Mouse (Mus musculus): ENCODE data around the gene Tceal3. TPM values are rescaled to one million over a fixed set of nuclear protein-coding genes. Genes with fewer than 3 reads are reported as not detected.
"Not testable (repeated sequence)": the region's sequence is repeated elsewhere in the genome, so short reads cannot be mapped to it uniquely, and the experiment has no call there.

Gene Tceal3
- 4.2 TPM for polyA plus RNA-seq (2012; fragmentation: generic; extraction: Trizol)

GRCm38 (mm10) chrX:136590199-136590896 is at the start of gene Tceal3:
Tceal3 (plus strand) TSS chrX:136590842.
- H3K36me3 ChIP-seq (ENCODE audit: control insufficient read depth, insufficient read depth) = no peaks in the 10 kb centered on the region
- no peak for TF ChIP-seq MYOG (IDR thresholded peaks at IDR 0.05; ENCODE audit: control insufficient read depth in 1 of 3, insufficient read depth in 1 of 3, insufficient read length in 2 of 3, low read depth in 2 of 3)
- no peak for TF ChIP-seq REST (IDR thresholded peaks at IDR 0.05; ENCODE audit: insufficient read depth, insufficient read length)
- no peak for TF ChIP-seq MYOD1 (IDR thresholded peaks at IDR 0.05; ENCODE audit: control insufficient read depth in 1 of 3, insufficient read length in 2 of 3, low read depth in 2 of 3)
- TF ChIP-seq USF1 (IDR thresholded peaks at IDR 0.05; ENCODE audit: low read depth) = no peak
- TF ChIP-seq POLR2A (IDR thresholded peaks at IDR 0.05; ENCODE audit: insufficient read length, low read depth) = no peak
- TF ChIP-seq E2F4 (IDR thresholded peaks at IDR 0.05; ENCODE audit: insufficient read depth) = no peak
- TF ChIP-seq CEBPB (IDR thresholded peaks at IDR 0.05; ENCODE audit: insufficient read depth, poor library complexity, severe bottlenecking) = no peak
- no peak for TF ChIP-seq TCF12 (IDR thresholded peaks at IDR 0.05; ENCODE audit: insufficient read depth, poor library complexity, severe bottlenecking)
- TF ChIP-seq SRF (IDR thresholded peaks at IDR 0.05; ENCODE audit: control insufficient read depth, insufficient read length, low read depth) = no peak
- TF ChIP-seq POLR2AphosphoS2 (IDR thresholded peaks at IDR 0.05; ENCODE audit: insufficient read length, low read depth) = no peak
- no peak for TF ChIP-seq MAX (IDR thresholded peaks at IDR 0.05; ENCODE audit: low read depth)
- TF ChIP-seq TCF3 (IDR thresholded peaks at IDR 0.05; ENCODE audit: insufficient read length, low read depth) = no peak
- no peak within 1 kb of the TSS for H3K4me2 ChIP-seq (ENCODE audit: low read depth)
- H3K79me2 ChIP-seq (ENCODE audit: control insufficient read depth, insufficient read depth) = no peaks in the 10 kb centered on the region
- H3ac ChIP-seq (ENCODE audit: control insufficient read depth, insufficient read length) = no peak within 1 kb of the TSS
- H3K4me3 ChIP-seq = no peak within 1 kb of the TSS
- H3K27me3 ChIP-seq (ENCODE audit: control insufficient read depth, insufficient read depth, insufficient read length) = no peaks in the 10 kb centered on the region

GRCm38 (mm10) chrX:136543956-136544355 is 46.7 kb upstream of the Tceal3 start, which contains the start of gene Kir3dl2:
Kir3dl2 (minus strand) TSS chrX:136544056.
- H3K27me3 ChIP-seq (ENCODE audit: control insufficient read depth, insufficient read depth, insufficient read length) = not testable (repeated sequence)

GRCm38 (mm10) chrX:136569094-136569493 is 21.5 kb upstream of the Tceal3 start:
- not testable (repeated sequence) for H3K36me3 ChIP-seq (ENCODE audit: control insufficient read depth, insufficient read depth); H3ac ChIP-seq (ENCODE audit: control insufficient read depth, insufficient read length); H3K27me3 ChIP-seq (ENCODE audit: control insufficient read depth, insufficient read depth, insufficient read length); H3K4me2 ChIP-seq (ENCODE audit: low read depth); H3K79me2 ChIP-seq (ENCODE audit: control insufficient read depth, insufficient read depth); H3K4me3 ChIP-seq

More at GRCm38 (mm10) chrX:136543956-136544355, 46.7 kb upstream of the Tceal3 start, which contains the start of gene Kir3dl2:
- not testable (repeated sequence) for H3K4me2 ChIP-seq (ENCODE audit: low read depth); H3ac ChIP-seq (ENCODE audit: control insufficient read depth, insufficient read length); H3K4me3 ChIP-seq; H3K36me3 ChIP-seq (ENCODE audit: control insufficient read depth, insufficient read depth); H3K79me2 ChIP-seq (ENCODE audit: control insufficient read depth, insufficient read depth)

DNA sequence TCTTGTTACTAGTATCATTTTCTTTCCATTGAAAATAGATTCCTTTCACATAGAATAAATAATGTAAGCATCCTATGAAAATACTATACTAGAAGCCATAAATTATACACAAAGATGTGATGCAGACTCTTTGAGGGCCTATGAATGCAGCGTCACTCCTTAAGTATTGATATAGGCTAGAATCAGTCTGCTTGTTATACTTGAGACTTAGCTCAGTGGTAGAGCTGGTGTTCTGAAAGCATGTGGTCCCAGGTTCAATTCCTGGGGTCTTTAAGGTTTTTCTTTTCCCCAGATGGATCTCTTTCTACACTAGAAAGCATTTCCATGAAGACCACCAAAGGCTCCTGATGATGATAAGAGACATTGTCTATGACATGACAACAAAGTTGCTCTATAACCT is 6.0 kb upstream of the Tceal3 start:
- H3ac ChIP-seq (ENCODE audit: control insufficient read depth, insufficient read length) = no peak overlapping the region
- no peaks in the 10 kb centered on the region for H3K27me3 ChIP-seq (ENCODE audit: control insufficient read depth, insufficient read depth, insufficient read length)
- TF ChIP-seq MYOG (IDR thresholded peaks at IDR 0.05; ENCODE audit: control insufficient read depth in 1 of 3, insufficient read depth in 1 of 3, insufficient read length in 2 of 3, low read depth in 2 of 3) (no peak), TCF3 (IDR thresholded peaks at IDR 0.05; ENCODE audit: insufficient read length, low read depth) (no peak), TCF12 (IDR thresholded peaks at IDR 0.05; ENCODE audit: insufficient read depth, poor library complexity, severe bottlenecking) (no peak), E2F4 (IDR thresholded peaks at IDR 0.05; ENCODE audit: insufficient read depth) (no peak), SRF (IDR thresholded peaks at IDR 0.05; ENCODE audit: control insufficient read depth, insufficient read length, low read depth) (no peak), POLR2A (IDR thresholded peaks at IDR 0.05; ENCODE audit: insufficient read length, low read depth) (no peak)
- no peaks in the 10 kb centered on the region for H3K36me3 ChIP-seq (ENCODE audit: control insufficient read depth, insufficient read depth)
- H3K4me3 ChIP-seq = no peak overlapping the region
- no peak overlapping the region for H3K4me2 ChIP-seq (ENCODE audit: low read depth)
- no peaks in the 10 kb centered on the region for H3K79me2 ChIP-seq (ENCODE audit: control insufficient read depth, insufficient read depth)

DNA sequence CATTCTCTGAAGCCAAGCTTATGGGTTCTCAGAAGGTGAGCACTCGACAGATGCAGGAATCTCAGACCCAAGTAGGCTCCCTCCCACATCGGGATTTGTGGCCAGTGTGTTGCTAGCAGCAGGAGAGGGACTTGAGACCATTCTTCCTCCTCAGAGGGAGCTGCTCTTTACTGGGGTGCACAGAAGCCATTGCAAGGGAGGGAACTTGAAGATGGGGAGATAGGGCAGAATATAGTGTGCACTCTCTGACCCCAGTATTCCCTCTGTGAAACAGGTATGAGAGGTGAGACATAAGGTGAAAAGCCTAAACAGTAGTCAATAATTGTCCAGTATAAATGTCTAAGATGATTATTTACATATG is 235 bp downstream of the Tceal3 start:
- Histone ChIP-seq H3K36me3 (ENCODE audit: control insufficient read depth, insufficient read depth) (no peaks in the 10 kb centered on the region), H3K4me3 (no peak overlapping the region), H3ac (ENCODE audit: control insufficient read depth, insufficient read length) (no peak overlapping the region), H3K4me2 (ENCODE audit: low read depth) (no peak overlapping the region), H3K79me2 (ENCODE audit: control insufficient read depth, insufficient read depth) (no peaks in the 10 kb centered on the region), H3K27me3 (ENCODE audit: control insufficient read depth, insufficient read depth, insufficient read length) (no peaks in the 10 kb centered on the region)
- TF ChIP-seq SRF (IDR thresholded peaks at IDR 0.05; ENCODE audit: control insufficient read depth, insufficient read length, low read depth) (no peak), E2F4 (IDR thresholded peaks at IDR 0.05; ENCODE audit: insufficient read depth) (no peak), TCF3 (IDR thresholded peaks at IDR 0.05; ENCODE audit: insufficient read length, low read depth) (no peak), POLR2A (IDR thresholded peaks at IDR 0.05; ENCODE audit: insufficient read length, low read depth) (no peak), MYOD1 (IDR thresholded peaks at IDR 0.05; ENCODE audit: control insufficient read depth in 1 of 3, insufficient read length in 2 of 3, low read depth in 2 of 3) (no peak), REST (IDR thresholded peaks at IDR 0.05; ENCODE audit: insufficient read depth, insufficient read length) (no peak), CEBPB (IDR thresholded peaks at IDR 0.05; ENCODE audit: insufficient read depth, poor library complexity, severe bottlenecking) (no peak), POLR2AphosphoS2 (IDR thresholded peaks at IDR 0.05; ENCODE audit: insufficient read length, low read depth) (no peak), MYOG (IDR thresholded peaks at IDR 0.05; ENCODE audit: control insufficient read depth in 1 of 3, insufficient read depth in 1 of 3, insufficient read length in 2 of 3, low read depth in 2 of 3) (no peak), MAX (IDR thresholded peaks at IDR 0.05; ENCODE audit: low read depth) (no peak), TCF12 (IDR thresholded peaks at IDR 0.05; ENCODE audit: insufficient read depth, poor library complexity, severe bottlenecking) (no peak), USF1 (IDR thresholded peaks at IDR 0.05; ENCODE audit: low read depth) (no peak)

All from myocyte (in vitro differentiated cells).